Mouse (Mus musculus): ENCODE results near the gene Esp36.

DNA sequence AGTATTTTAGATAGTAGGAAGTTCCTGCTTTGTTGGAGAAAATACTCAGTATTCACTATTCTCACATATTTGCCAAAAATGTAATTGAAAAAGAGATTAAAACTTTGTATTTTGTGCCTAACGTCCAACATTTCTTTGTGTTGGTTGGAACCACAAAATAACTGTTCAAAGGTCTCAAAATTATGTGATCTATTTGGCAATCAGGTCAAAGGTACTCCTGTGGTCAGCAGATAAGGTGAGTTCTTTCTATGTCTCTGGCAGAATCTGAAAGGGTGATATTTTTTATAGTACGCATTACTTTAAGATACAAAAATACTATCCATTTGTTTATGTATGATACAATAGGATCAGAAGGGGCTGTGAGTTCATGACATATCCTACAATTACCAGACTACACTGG, 28.2 kb downstream of the Esp36 start:
- no peak for TF ChIP-seq CTCF (IDR thresholded peaks at IDR 0.05; ENCODE audit: low read depth)
- TF ChIP-seq EP300 (IDR thresholded peaks at IDR 0.05; ENCODE audit: low read depth) = no peak
